Mouse (Mus musculus): ENCODE results near the gene Elovl1. TPM values are rescaled to one million over a fixed set of nuclear protein-coding genes. Genes with fewer than 3 reads are reported as not detected.

Elovl1 gene
- polyA plus RNA-seq, 1 experiment = 8.2 TPM

- Histone ChIP-seq H3K9me3 (ENCODE audit: control insufficient read depth, low read length) (no peaks in the 10 kb centered on the region), H3K4me3 (replicated peaks) (no peak overlapping the region), H3K4me1 (ENCODE audit: control insufficient read depth) (peaks cover 5% of the 10 kb centered on the region), H3K36me3 (ENCODE audit: control insufficient read depth) (no peaks in the 10 kb centered on the region), H3K27me3 (ENCODE audit: control insufficient read depth) (peaks cover 2% of the 10 kb centered on the region; the same call in 1 of the 2 replicates)
- no peak for TF ChIP-seq TAL1 (IDR thresholded peaks at IDR 0.05; ENCODE audit: low read length)
- no peak for TF ChIP-seq GATA1 (IDR thresholded peaks at IDR 0.05; ENCODE audit: low read length)
These were observed 17.2 kb downstream of the Elovl1 start for GRCm38 (mm10) chr4:118445088-118445487.

GRCm38 (mm10) chr4:118445781-118446414, 18.0 kb downstream of the Elovl1 start:
- H3K27me3 ChIP-seq (ENCODE audit: control insufficient read depth) = peaks cover 2% of the 10 kb centered on the region; the same call in 1 of the 2 replicates
- no peaks in the 10 kb centered on the region for H3K9me3 ChIP-seq (ENCODE audit: control insufficient read depth, low read length)
- no peaks in the 10 kb centered on the region for H3K36me3 ChIP-seq (ENCODE audit: control insufficient read depth)
- no peak for TF ChIP-seq GATA1 (IDR thresholded peaks at IDR 0.05; ENCODE audit: low read length)
- TF ChIP-seq TAL1 (IDR thresholded peaks at IDR 0.05; ENCODE audit: low read length) = no peak
- peaks cover 5% of the 10 kb centered on the region for H3K4me1 ChIP-seq (ENCODE audit: control insufficient read depth)
- H3K4me3 ChIP-seq (replicated peaks) = no peak overlapping the region

- no peak overlapping the region for H3K4me3 ChIP-seq (replicated peaks)
- H3K9me3 ChIP-seq (ENCODE audit: control insufficient read depth, low read length) = no peaks in the 10 kb centered on the region
- peaks cover 5% of the 10 kb centered on the region for H3K4me1 ChIP-seq (ENCODE audit: control insufficient read depth)
- TF ChIP-seq GATA1 (IDR thresholded peaks at IDR 0.05; ENCODE audit: low read length) (no peak), TAL1 (IDR thresholded peaks at IDR 0.05; ENCODE audit: low read length) (no peak)
- no peaks in the 10 kb centered on the region for H3K36me3 ChIP-seq (ENCODE audit: control insufficient read depth)
- peaks cover 2% of the 10 kb centered on the region; the same call in 1 of the 2 replicates for H3K27me3 ChIP-seq (ENCODE audit: control insufficient read depth)
These were observed 18.7 kb downstream of the Elovl1 start for GRCm38 (mm10) chr4:118446415-118447153.

DNA sequence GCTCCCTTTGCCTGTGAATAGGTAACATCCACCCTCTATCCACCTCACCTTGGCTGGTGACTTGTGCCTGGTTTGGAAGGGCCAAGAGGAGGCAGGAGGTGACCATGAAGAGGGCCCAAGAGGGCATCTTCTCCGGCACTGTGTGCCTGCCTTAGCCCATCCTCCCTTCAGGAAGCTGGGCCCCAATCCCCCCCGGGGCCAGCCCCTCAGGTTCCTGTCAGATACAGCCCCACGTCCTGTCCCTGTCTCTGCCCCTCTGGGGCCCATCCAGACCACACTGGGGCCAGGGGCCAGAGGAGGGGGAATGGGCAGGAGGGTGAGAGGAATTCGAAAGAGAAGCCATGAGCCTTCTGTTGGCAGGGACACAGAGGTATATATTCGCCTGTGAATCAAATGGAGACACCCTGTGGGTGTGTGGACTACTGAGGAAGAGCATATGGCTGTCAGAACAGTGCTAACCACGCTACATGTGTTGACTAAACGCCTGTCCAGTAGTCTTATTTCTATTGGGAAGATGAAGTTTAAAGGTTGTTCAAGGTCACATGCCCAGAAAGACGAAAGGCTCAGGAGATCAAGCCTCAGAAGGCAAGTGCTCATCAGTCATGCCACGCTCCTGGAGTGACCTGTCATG, 29.6 kb downstream of the Elovl1 start, which contains the start of gene Mpl:
Gene Mpl, minus strand, starts transcription at position 169 of the 631 bp plus-strand sequence.
- Histone ChIP-seq H3K27me3 (ENCODE audit: control insufficient read depth) (no peaks in the 10 kb centered on the region), H3K36me3 (ENCODE audit: control insufficient read depth) (no peaks in the 10 kb centered on the region), H3K4me1 (ENCODE audit: control insufficient read depth) (peaks cover 4% of the 10 kb centered on the region), H3K4me3 (replicated peaks) (no peak within 1 kb of the TSS), H3K9me3 (ENCODE audit: control insufficient read depth, low read length) (no peaks in the 10 kb centered on the region)
- TF ChIP-seq GATA1 (IDR thresholded peaks at IDR 0.05; ENCODE audit: low read length) (no peak), TAL1 (IDR thresholded peaks at IDR 0.05; ENCODE audit: low read length) (no peak)

GRCm38 (mm10) chr4:118464956-118465355, 37.1 kb downstream of the Elovl1 start:
- Histone ChIP-seq H3K27me3 (ENCODE audit: control insufficient read depth) (no peaks in the 10 kb centered on the region), H3K4me3 (replicated peaks) (no peak overlapping the region), H3K4me1 (ENCODE audit: control insufficient read depth) (peaks cover 4% of the 10 kb centered on the region), H3K9me3 (ENCODE audit: control insufficient read depth, low read length) (no peaks in the 10 kb centered on the region), H3K36me3 (ENCODE audit: control insufficient read depth) (no peaks in the 10 kb centered on the region)
- TF ChIP-seq GATA1 (IDR thresholded peaks at IDR 0.05; ENCODE audit: low read length) (no peak), TAL1 (IDR thresholded peaks at IDR 0.05; ENCODE audit: low read length) (no peak)

GRCm38 (mm10) chr4:118465697-118466163, 37.8 kb downstream of the Elovl1 start:
- TF ChIP-seq TAL1 (IDR thresholded peaks at IDR 0.05; ENCODE audit: low read length) = no peak
- no peak for TF ChIP-seq GATA1 (IDR thresholded peaks at IDR 0.05; ENCODE audit: low read length)
- H3K27me3 ChIP-seq (ENCODE audit: control insufficient read depth) = no peaks in the 10 kb centered on the region
- no peaks in the 10 kb centered on the region for H3K36me3 ChIP-seq (ENCODE audit: control insufficient read depth)
- H3K9me3 ChIP-seq (ENCODE audit: control insufficient read depth, low read length) = no peaks in the 10 kb centered on the region
- H3K4me3 ChIP-seq (replicated peaks) = no peak overlapping the region
- peaks cover 4% of the 10 kb centered on the region for H3K4me1 ChIP-seq (ENCODE audit: control insufficient read depth)

DNA sequence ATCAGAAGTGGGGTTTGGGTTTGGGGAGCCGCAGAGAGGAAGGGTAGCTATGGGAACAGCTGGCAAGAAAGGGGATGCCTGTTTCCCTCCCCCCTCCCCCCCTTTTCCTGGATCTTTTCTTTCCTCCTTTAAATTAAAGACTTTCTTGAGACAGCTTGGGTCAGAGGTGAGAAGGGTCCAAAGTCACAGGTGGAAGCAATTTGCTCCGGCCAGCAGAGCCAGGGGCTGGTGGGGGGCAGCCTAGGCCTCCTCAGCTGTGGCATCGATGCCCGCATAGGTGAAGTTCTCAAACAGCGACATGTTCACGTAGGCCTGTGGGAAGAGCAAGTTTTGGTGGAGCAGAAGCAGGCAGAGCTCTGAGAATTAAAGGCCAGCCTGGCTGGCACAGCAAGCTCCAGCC, 43.4 kb downstream of the Elovl1 start:
- no peaks in the 10 kb centered on the region for H3K27me3 ChIP-seq (ENCODE audit: control insufficient read depth)

GRCm38 (mm10) chr4:118472687-118473086, 44.8 kb downstream of the Elovl1 start:
- Histone ChIP-seq H3K27me3 (ENCODE audit: control insufficient read depth) (no peaks in the 10 kb centered on the region), H3K4me1 (ENCODE audit: control insufficient read depth) (no peaks in the 10 kb centered on the region; the same call in 1 of the 2 replicates), H3K9me3 (ENCODE audit: control insufficient read depth, low read length) (no peaks in the 10 kb centered on the region), H3K4me3 (replicated peaks) (no peak overlapping the region), H3K36me3 (ENCODE audit: control insufficient read depth) (no peaks in the 10 kb centered on the region)
- no peak for TF ChIP-seq TAL1 (IDR thresholded peaks at IDR 0.05; ENCODE audit: low read length)

More for the DNA sequence above, 43.4 kb downstream of the Elovl1 start:
- TF ChIP-seq GATA1 (IDR thresholded peaks at IDR 0.05; ENCODE audit: low read length) (no peak), TAL1 (IDR thresholded peaks at IDR 0.05; ENCODE audit: low read length) (no peak)
- no peaks in the 10 kb centered on the region for H3K9me3 ChIP-seq (ENCODE audit: control insufficient read depth, low read length)
- no peaks in the 10 kb centered on the region for H3K36me3 ChIP-seq (ENCODE audit: control insufficient read depth)
- H3K4me1 ChIP-seq (ENCODE audit: control insufficient read depth) = no peaks in the 10 kb centered on the region; the same call in 1 of the 2 replicates
- H3K4me3 ChIP-seq (replicated peaks) = no peak overlapping the region

Data from erythroblast, embryonic 14.5 days (primary cell).